Mouse (Mus musculus) brain, embryonic 14.5 days (tissue): Measurements from ENCODE around the gene Mtg2. TPM values are rescaled to one million over a fixed set of nuclear protein-coding genes. Genes with fewer than 3 reads are reported as not detected.

Source experiments
- DNase-seq: peaks from one replicate; pipeline ENCODE4 v3.0.0-alpha.2; 2011; ENCODE audit warnings: low read depth
- CTCF ChIP-seq: fragments of 200-500 bp; IDR thresholded peaks from 2 replicates; pipeline ENCODE4 v1.5.1; 2012; ENCODE audit warnings: inconsistent platforms, mild to moderate bottlenecking, moderate library complexity, borderline replicate concordance; ENCODE audit not compliant: insufficient read depth, insufficient read length; ENCODE audit errors: extremely low read depth
- POLR2A ChIP-seq: fragments of 200-500 bp; IDR thresholded peaks from 2 replicates; pipeline ENCODE4 v1.6.1; 2012; ENCODE audit warnings: mild to moderate bottlenecking, inconsistent platforms, borderline replicate concordance; ENCODE audit not compliant: poor library complexity, insufficient read depth, insufficient read length, severe bottlenecking; ENCODE audit errors: extremely low read depth
- polyA plus RNA-seq: library from polyadenylated mRNA; depleted of rRNA; stranded (reverse); fragments of >200 nt; gene quantifications from 2 replicates; pipeline ENCODE4 v1.2.3, GENCODE M21; 2012; rRNA removed

The Mtg2 gene
- polyA plus RNA-seq, 1 experiment = 36.3 TPM

DNA sequence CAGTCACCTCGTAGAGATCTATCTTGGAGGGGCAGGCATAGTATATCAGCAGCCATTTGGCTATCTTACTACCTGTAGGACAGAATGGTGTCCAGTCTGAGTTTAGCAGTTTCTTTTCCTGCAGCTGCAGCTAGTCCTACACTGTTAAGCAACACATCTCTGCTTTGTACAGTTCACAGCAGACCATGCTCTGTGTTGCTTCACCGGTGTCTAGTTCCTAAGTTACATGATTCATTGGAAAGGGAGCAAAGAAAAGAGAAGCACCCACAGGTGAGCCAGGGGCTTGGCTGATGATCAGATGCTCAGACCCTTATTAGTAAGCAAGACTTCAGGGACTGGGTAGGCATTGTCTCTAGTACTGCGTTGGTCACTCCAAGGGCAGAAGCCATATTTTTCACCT, 63.5 kb downstream of the Mtg2 start:
- DNase-seq = no peak
- TF ChIP-seq POLR2A (no peak), CTCF (no peak)

DNA sequence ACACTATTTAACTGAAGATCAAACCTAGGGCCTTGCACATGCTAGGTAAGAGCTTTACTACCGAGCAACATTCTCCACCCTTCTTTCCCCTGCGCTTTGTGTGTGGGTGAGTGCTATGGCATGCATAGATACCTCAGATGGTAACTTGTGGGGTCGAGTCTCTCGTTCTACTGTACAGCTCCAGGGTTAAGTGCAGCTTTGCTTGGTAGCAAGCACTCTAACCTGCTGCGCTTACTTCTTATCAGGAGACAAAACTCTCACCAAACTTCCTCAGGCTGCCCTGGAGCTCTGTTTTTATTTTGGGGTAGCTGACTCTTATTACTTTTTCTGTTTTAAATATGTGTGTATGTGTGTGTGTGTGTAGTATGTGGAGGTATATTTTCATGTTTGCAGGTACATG, 65.0 kb downstream of the Mtg2 start:
- DNase-seq = no peak
- TF ChIP-seq CTCF (no peak), POLR2A (no peak)

Other genes with a start within 250 kb of the Mtg2 start
- gene Taf4, start 93.9 kb upstream of the Mtg2 start, polyA plus RNA-seq = 15.7 and 20.8 TPM in 2 replicates
- 177 TPM in 2 replicates for gene Lsm14b, start 45.6 kb upstream of the Mtg2 start, polyA plus RNA-seq
- gene Psma7, start 28.2 kb upstream of the Mtg2 start, polyA plus RNA-seq = 324 and 394 TPM in 2 replicates
- gene Ss18l1, start 28.1 kb upstream of the Mtg2 start, polyA plus RNA-seq = 50.2 and 73.1 TPM in 2 replicates
- 10.8 and 11.0 TPM in 2 replicates for gene Hrh3, start 33.9 kb downstream of the Mtg2 start, polyA plus RNA-seq
- 35.8 and 47.8 TPM in 2 replicates for gene Osbpl2, start 48.7 kb downstream of the Mtg2 start, polyA plus RNA-seq
- gene Adrm1, start 100.9 kb downstream of the Mtg2 start, polyA plus RNA-seq = 124 and 148 TPM in 2 replicates
- gene Lama5, start 155.3 kb downstream of the Mtg2 start, polyA plus RNA-seq = 7.7 and 9.5 TPM in 2 replicates
- 2,108 and 3,314 TPM in 2 replicates for gene Rps21, start 186.8 kb downstream of the Mtg2 start, polyA plus RNA-seq
- 58.9 and 62.5 TPM in 2 replicates for gene Cables2, start 202.9 kb downstream of the Mtg2 start, polyA plus RNA-seq
- gene Rbbp8nl, start 219.3 kb downstream of the Mtg2 start, polyA plus RNA-seq = 0.04 and 0.08 TPM in 2 replicates